Mouse (Mus musculus) E14TG2a.4 (cell line): Measurements from ENCODE around the gene Cyp2g1.
A peak's percentile ranks its signal among the peaks of the same experiment; 100 is the strongest.

Experiments used
- H3K27me3 ChIP-seq: 2 replicates; pipeline ENCODE4 v1.6.1; 2014; ENCODE audit warnings: low read length, control low read depth; ENCODE audit not compliant: insufficient read depth
- H3K36me3 ChIP-seq: 2 replicates; pipeline ENCODE4 v1.6.1; 2014; ENCODE audit warnings: low read length, control low read depth; ENCODE audit not compliant: insufficient read depth
- H3K4me1 ChIP-seq: replicated peaks from 2 replicates; pipeline ENCODE4 v1.6.1; 2014; ENCODE audit warnings: low read depth, low read length, control low read depth
- H3K4me3 ChIP-seq: replicated peaks from 2 replicates; pipeline ENCODE4 v1.5.1; 2014; ENCODE audit warnings: mild to moderate bottlenecking, low read length
- H3K9me3 ChIP-seq: 2 replicates; pipeline ENCODE4 v1.6.1; 2014; ENCODE audit warnings: low read length, control low read depth
- CTCF ChIP-seq: conservative IDR thresholded peaks from 2 replicates; pipeline ENCODE4 v1.5.1; 2014; ENCODE audit warnings: low read length
- NANOG ChIP-seq: IDR thresholded peaks from 2 replicates; pipeline ENCODE4 v1.6.1; 2014; ENCODE audit warnings: borderline replicate concordance, low read length, mixed read lengths
- POU5F1 ChIP-seq: IDR thresholded peaks from 2 replicates; pipeline ENCODE4 v1.6.1; 2014; ENCODE audit warnings: low read length, borderline replicate concordance

Cyp2g1 gene

DNA sequence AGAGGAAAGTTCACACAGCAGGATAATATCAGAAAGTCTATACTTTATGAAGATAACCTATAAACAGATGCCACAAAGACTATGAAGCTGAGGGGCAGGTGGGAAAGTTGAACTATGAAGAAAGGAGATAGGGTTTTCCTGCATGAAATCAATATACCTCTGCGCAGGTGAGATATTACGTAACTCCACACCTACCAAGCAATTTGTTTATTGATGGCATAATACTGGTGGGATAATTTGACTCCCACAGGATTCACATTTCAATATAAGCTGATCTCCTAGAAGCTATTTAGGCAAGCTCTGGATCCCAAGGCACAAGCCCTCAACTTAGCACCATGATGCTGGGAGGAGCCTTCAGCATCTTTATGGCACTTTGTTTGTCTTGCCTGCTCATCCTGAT lies at the start of gene Cyp2g1:
TSS of gene Cyp2g1 (plus strand) at position 301 of the 400 bp plus-strand sequence.
- no peaks in the 10 kb centered on the region for H3K36me3 ChIP-seq
- no peaks in the 10 kb centered on the region for H3K9me3 ChIP-seq
- no peaks in the 10 kb centered on the region; the same call in 1 of the 2 replicates for H3K27me3 ChIP-seq
- H3K4me1 ChIP-seq, result no peaks in the 10 kb centered on the region
- TF ChIP-seq NANOG, result no peak
- no peak for TF ChIP-seq POU5F1
- no peak for TF ChIP-seq CTCF
- no peak within 1 kb of the TSS for H3K4me3 ChIP-seq

DNA sequence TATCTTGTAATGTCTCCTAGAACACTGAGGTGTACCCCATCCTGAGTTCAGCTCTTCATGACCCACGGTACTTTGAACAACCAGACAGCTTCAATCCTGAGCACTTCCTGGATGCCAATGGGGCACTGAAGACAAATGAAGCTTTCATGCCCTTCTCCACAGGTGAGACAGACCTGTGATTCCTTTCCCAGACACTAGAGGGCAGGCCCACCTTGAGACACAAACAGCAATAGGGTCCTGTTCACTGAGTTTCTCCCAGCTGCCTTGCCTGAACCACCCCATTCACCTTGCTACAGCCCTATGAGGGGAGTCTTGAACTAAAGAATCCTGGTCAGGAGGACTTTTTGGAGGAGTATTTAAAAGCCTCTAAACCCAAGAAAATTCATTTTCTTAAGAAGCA lies 41.6 kb upstream of the Cyp2g1 start:
- H3K36me3 ChIP-seq, result no peaks in the 10 kb centered on the region
- TF ChIP-seq CTCF, result peak; percentile 73
- no peak for TF ChIP-seq NANOG
- TF ChIP-seq POU5F1, result no peak
- H3K27me3 ChIP-seq, result no peaks in the 10 kb centered on the region; the same call in 1 of the 2 replicates

DNA sequence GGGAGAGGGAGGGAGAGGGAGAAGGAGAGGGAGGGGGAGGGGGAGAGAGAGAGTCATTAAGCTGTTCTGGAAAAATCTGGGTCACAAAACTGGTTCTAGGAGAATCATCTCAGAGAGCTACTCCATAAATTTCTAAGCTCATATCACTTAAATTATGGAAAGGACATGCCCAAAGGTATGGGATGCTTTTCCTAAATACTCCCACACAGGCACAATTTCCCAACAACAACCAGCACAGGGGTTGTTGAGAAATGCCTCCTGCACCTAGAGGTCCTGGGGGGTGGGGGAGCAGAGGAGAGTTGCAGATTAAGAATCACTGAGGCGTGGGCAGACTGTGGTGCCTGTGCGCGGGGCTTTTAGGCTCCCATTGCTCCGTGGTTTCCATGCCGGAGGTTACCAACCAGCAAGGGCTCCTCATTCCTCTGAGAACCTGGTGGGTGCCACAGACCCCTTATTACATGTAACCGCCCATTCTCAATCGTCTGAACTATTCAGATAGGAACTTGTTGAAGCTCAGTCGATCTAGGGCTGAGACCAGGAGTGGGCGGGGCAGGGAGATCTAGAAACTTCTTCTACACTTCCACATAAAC lies 38.7 kb upstream of the Cyp2g1 start:
- Histone ChIP-seq H3K4me3 (no peak overlapping the region), H3K9me3 (no peaks in the 10 kb centered on the region), H3K27me3 (no peaks in the 10 kb centered on the region; the same call in 1 of the 2 replicates), H3K36me3 (no peaks in the 10 kb centered on the region), H3K4me1 (no peaks in the 10 kb centered on the region)
- TF ChIP-seq POU5F1, result no peak
- no peak for TF ChIP-seq CTCF
- TF ChIP-seq NANOG, result no peak

More for the DNA sequence above, 41.6 kb upstream of the Cyp2g1 start:
- Histone ChIP-seq H3K4me1 (no peaks in the 10 kb centered on the region), H3K4me3 (no peak overlapping the region), H3K9me3 (no peaks in the 10 kb centered on the region)

DNA sequence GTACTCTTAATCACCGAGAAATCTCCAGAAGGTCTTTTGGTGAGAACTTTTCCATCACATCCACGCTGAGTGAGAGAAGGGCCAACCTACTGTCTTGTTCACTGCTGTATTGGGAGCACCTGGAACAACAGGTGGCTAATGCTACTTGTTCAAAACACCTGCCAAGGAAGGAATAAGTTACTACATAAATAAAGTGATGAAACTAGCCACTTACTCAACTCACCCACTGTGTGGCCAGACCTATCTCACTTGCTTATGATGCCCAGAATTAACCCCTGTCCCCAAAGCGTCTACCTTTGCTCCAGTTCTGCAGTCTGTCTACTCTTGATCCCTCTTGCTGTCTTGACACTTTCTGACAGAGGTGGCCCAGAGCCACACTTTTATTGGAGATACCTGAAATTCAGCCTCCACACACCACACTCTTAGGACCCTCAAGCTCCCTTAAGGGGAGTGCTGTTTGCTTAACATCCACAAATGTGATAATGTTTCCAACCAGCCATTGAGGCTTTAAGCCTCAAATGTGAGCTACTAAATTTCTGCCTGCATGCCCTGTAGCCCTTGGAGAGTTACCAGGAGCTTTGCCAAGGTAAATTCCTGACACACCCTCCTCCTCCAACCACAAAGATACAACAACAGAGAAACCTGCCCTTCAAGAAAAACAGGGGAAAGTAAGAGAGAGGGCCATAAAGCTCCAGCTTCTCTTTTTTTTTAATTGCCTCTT lies 35.7 kb upstream of the Cyp2g1 start:
- no peak for TF ChIP-seq POU5F1
- no peak for TF ChIP-seq NANOG
- TF ChIP-seq CTCF, result no peak
- no peaks in the 10 kb centered on the region; the same call in 1 of the 2 replicates for H3K27me3 ChIP-seq

DNA sequence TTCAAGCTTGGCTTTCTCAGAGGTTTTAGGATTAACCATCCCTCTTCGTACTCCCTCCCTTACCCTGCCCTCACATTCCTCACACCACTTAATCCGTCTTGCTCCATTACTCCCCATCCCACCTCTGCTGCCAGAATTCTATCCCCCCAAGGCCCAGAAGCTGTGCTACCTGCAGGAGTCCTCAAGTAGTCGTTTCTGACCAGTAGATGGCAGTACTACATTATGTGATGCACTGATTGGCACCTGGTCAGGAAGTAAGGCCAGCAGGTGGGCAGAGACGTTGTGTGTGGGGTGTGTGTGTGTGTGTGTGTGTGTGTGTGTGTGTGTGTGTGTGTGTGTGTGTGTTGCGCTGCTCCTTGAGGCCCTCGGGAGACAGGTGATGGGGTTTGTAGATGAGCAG lies 32.8 kb upstream of the Cyp2g1 start:
- no peaks in the 10 kb centered on the region for H3K27me3 ChIP-seq
- peaks cover 9% of the 10 kb centered on the region for H3K9me3 ChIP-seq
- no peaks in the 10 kb centered on the region for H3K36me3 ChIP-seq
- TF ChIP-seq CTCF (peak; percentile 43), POU5F1 (no peak)
- peaks cover 5% of the 10 kb centered on the region for H3K4me1 ChIP-seq
- H3K4me3 ChIP-seq, result no peak overlapping the region

More for the DNA sequence above, 35.7 kb upstream of the Cyp2g1 start:
- Histone ChIP-seq H3K4me3 (no peak overlapping the region), H3K36me3 (no peaks in the 10 kb centered on the region), H3K9me3 (peaks cover 3% of the 10 kb centered on the region), H3K4me1 (no peaks in the 10 kb centered on the region)

DNA sequence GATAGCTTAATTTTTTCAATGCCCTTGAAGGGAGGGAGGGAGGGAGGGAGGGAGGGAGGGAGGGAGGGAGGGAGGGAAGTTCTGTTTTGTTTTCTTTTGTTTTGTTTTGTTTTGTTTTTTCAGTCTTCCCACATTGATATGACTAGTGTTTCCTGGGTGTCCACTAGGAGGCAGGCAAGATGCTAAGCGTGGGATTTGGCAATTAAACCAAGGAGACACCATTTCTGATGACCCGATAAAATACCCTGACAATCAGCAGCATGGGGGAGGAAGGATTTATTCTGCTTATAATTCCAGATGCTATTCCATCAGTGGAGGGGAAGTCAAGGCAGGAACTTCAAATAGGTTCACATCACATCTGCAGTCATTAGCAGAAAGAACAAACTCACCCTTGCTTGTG lies 30.9 kb upstream of the Cyp2g1 start:
- no peaks in the 10 kb centered on the region for H3K36me3 ChIP-seq
- H3K27me3 ChIP-seq, result no peaks in the 10 kb centered on the region
- H3K4me3 ChIP-seq, result no peak overlapping the region
- TF ChIP-seq CTCF (no peak), POU5F1 (no peak), NANOG (no peak)
- H3K4me1 ChIP-seq, result peaks cover 16% of the 10 kb centered on the region
- peaks cover 17% of the 10 kb centered on the region for H3K9me3 ChIP-seq

DNA sequence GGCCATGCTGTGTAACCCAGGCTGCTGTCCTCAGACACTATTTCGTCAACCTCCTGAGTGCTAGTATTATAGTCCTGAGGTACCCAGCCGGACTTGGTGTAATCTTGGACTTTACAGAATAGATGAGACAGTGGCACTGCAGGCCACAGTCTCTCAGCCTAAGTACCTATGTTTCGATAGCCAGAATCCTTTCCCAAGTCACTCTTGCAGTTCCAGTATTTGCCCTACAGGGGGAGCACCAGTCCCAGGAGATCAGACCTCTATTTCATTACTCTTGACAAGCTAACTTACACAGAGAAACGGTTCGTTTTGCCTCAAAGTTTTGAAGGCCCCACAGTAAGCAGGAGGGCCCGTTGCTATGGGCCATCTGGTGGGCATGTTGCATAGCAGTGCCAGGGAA lies 30.2 kb upstream of the Cyp2g1 start:
- Histone ChIP-seq H3K4me3 (no peak overlapping the region), H3K36me3 (no peaks in the 10 kb centered on the region; the same call in 1 of the 2 replicates), H3K4me1 (peaks cover 16% of the 10 kb centered on the region), H3K27me3 (no peaks in the 10 kb centered on the region), H3K9me3 (peaks cover 23% of the 10 kb centered on the region)
- TF ChIP-seq CTCF, result peak; percentile 67
- TF ChIP-seq NANOG, result no peak

DNA sequence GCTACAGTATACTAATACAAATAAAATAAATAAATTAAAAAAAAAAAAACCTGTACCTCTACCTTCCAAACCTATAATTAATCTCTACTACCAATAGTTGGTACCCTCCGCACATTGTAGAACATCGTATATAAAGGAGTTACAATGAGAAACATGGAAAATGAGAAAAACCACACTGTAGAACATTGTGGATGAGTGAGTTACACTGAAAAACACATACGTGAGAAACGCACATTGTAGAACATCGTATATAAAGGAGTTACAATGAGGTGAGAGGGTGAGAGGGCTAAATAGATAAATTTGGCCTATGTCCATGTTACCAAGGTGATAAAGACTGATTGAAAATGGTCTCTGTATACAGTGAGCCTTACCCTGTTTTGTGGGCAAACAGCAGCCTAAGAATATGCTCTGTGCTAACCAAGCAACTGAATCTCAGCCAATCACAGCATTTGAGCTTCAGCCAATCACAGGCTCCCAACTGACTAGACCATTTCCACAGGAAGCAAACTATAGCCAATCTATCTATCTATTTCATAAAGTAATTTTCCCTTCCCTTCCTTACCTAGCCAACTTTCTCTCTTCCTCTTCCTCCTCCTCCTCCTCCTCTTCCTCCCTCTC lies 28.8 kb upstream of the Cyp2g1 start:
- Histone ChIP-seq H3K36me3 (no peaks in the 10 kb centered on the region; the same call in 1 of the 2 replicates), H3K4me1 (peaks cover 25% of the 10 kb centered on the region), H3K9me3 (peaks cover 33% of the 10 kb centered on the region), H3K27me3 (no peaks in the 10 kb centered on the region), H3K4me3 (no peak overlapping the region)
- TF ChIP-seq NANOG (no peak), POU5F1 (no peak), CTCF (no peak)
